Mouse (Mus musculus) layer of hippocampus, adult 8-10 months (tissue): ENCODE measurements around the gene Tmem54. TPM values are rescaled to one million over a fixed set of nuclear protein-coding genes. Genes with fewer than 3 reads are reported as not detected.

Source experiments
- DNase-seq, 2 experiments: peaks; one replicate each; pipeline ENCODE4 v3.0.0; 2022; ENCODE audit warnings: low spot score in 2 of 2
- total RNA-seq, 4 experiments: library from RNA; stranded (reverse); gene quantifications; 2 replicates each; pipeline ENCODE4 v1.2.4; 2022

Gene Tmem54
- total RNA-seq, result not detected

DNA sequence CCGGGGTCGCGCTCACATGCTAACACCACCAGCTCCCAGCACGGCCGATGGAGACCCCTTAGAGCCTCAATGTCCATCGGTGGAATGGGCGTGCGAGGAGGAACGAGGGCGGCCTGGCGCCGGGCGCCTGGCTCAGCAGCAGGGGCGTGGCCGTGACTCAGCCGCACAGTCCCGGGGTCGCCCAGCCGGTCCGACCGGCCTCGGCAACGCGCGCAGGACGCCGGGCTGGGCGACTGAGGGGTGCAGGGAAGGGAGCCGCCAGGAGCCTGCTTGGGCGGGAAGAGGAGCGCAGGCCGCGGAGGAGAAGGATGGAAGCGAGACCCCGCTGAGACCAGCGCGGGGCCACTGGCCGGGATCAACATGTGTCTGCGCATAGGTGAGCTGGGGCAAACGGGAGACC, at the start of gene Tmem54:
TSS of gene Tmem54 (plus strand) at position 193 of the 400 bp plus-strand sequence.
- DNase-seq, result no peak

GRCm38 (mm10) chr4:129055562-129055961, 49.8 kb upstream of the Tmem54 start:
- DNase-seq, result no peak

- peak; percentile 91 to 95 for DNase-seq
Observed at GRCm38 (mm10) chr4:129057533-129058206, 47.7 kb upstream of the Tmem54 start.

DNA sequence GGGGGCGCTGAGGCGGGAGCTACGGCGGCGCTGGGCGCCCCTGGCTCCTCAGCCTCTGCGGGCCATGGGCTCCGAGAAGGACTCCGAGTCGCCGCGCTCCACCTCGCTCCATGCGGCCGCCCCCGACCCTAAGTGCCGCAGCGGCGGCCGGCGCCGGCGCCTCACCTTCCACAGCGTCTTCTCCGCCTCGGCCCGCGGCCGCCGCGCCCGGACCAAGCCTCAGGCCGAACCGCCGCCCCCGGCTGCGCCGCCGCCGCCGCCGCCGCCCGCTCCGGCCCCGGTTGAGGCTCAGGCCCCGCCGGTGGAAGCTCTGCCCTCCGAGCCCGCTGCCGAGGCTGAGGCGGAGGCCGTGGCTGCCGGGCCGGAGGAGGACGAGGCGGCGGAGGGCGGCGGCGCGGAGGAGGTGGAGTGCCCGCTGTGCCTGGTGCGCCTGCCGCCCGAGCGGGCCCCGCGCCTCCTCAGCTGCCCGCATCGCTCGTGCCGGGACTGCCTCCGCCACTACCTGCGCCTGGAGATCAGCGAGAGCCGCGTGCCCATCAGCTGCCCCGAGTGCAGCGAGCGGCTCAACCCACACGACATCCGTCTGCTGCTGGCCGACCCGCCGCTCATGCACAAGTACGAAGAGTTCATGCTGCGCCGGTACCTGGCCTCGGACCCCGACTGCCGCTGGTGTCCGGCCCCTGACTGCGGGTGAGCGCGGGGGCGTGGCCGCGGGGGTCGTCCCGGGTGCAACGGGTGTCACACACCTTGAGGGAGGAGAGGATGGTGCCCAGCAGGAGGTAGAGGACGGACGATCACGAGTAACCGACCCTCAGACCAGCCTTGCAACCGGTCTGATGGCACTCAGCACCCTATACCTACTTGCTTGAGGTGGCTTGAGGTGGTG, 46.9 kb upstream of the Tmem54 start, which contains the start of gene Rnf19b:
TSS of gene Rnf19b (plus strand) at position 65 of the 886 bp plus-strand sequence.
- DNase-seq, result peak in 1 of 2 experiments; percentile 21

- no peak for DNase-seq
Observed at GRCm38 (mm10) chr4:129059125-129059551, 46.2 kb upstream of the Tmem54 start.

DNA sequence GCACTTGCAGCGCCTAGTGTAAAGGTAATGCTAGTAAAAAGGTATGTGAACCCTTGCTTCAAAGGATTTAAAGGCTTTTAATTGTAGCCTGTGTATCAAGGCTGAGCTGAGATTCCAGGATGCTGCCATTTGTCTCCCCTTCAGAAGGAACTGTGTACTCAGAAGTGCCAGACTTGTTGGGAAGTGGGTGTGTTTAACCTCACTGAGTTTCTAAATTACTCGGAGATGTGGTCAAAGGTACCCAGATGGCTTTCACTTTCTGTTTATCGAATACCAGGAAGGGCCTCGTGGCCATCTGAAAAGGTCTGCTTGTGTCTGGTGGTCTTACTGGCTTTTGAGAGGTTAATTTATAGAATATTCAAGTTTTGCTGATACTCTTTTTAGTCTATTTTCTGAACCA, 45.4 kb upstream of the Tmem54 start:
- no peak for DNase-seq

- no peak for DNase-seq
Observed at GRCm38 (mm10) chr4:129061486-129061885, 43.9 kb upstream of the Tmem54 start.

- DNase-seq, result no peak
Observed at GRCm38 (mm10) chr4:129062281-129063075, 42.9 kb upstream of the Tmem54 start.

DNA sequence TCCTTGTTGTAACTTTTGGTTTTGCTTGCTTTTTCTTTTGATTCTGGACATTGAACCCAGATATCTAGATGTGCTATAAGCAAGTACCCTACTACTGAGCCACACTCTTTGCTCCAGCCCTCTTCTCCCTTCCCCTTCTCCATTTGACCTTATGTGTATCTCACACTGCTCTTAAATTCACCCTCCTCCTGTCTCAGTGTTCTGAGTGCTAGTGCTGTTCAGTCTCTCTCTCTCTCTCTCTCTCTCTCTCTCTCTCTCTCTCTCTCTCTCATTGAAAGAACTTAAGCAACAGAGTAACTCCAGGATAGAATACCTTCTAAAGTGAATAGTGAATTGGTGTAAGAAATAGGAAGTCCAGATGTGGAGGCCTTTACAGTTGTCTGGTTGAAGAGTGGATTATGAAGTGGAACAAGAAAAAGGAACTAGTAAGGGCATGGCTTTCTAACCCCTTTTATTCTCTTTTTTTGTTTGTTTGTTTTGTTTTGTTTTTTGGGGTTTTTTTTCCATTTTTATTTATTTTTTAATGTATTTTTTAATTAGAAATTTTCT, 39.6 kb upstream of the Tmem54 start:
- no peak for DNase-seq

DNA sequence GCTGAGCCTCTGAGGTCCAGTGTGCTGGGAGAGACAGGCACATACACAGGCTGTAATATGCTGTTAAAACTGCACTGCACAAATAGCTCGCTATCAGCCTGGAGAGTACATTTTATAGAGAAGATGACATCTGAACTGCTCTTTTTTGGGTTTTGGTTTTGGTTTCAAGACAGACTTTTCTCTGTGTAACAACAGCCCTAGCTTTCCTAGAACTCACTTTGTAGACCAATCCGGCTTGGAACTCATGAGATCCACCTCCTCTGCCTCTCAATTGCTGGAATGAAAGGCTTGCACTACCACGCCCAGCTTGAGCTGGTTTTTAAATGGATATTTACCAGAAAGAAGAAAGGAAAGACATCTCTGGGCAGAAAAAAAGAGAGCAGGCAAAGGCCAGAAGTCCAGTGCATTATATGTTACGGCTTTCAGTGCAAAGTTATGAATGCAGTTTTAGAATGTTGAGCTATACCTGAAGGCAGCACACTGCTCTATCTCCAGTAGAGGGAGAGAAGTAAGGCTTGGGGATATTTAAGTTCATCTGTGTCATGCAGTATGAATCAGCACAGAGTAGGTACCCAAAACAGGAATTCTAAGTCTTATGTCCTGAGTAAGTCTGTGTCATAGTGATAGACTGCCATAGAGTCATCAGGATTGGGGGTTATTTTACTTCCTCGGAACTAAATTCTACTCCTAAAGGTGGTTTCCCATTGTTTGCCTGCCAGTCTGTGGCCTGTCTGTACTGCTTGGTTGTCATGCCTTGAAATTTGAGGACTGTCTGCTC, 37.5 kb upstream of the Tmem54 start:
- no peak for DNase-seq

DNA sequence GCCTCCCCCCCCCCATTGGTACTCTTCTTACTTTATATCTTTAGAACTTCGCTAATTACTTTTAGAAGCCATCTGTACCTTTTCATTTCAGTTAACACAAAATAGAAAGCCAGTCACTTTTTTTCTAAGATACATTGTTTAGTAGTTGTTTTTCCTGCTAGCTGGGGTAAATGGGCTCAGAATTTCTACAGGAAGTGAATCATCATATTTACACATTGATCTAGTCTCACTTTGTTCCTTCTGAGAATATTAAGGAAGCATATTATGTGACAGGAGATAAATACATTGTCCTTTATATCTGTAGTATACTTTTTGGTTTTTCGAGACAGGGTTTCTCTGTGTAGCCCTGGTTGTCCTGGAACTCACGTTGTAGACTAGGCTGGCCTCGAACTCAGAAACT, 36.5 kb upstream of the Tmem54 start:
- DNase-seq, result no peak

- no peak for DNase-seq
Observed at GRCm38 (mm10) chr4:129079126-129079525, 26.2 kb upstream of the Tmem54 start.

DNA sequence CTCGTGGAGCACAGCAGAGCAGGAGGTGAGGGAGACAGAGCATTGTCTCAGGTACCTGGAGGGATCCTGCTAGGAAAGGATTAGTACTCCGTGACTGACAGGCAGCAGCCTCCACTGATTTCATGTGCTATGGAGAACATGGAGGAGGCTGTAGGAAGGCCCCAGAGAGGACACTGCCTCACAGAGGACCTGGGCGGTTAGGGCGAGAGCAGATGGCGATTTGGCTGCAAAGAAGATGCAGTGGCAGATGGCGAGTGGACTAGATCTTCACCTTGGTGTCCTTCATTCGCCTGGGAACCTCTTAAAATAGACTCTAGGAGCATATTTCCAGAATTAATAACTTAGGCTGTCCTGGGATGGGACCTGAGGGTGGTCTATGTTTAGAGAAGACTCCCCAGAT, 24.3 kb upstream of the Tmem54 start:
- no peak for DNase-seq

- peak in 1 of 2 experiments; percentile 17 for DNase-seq
Observed at GRCm38 (mm10) chr4:129081512-129081911, 23.8 kb upstream of the Tmem54 start.

DNA sequence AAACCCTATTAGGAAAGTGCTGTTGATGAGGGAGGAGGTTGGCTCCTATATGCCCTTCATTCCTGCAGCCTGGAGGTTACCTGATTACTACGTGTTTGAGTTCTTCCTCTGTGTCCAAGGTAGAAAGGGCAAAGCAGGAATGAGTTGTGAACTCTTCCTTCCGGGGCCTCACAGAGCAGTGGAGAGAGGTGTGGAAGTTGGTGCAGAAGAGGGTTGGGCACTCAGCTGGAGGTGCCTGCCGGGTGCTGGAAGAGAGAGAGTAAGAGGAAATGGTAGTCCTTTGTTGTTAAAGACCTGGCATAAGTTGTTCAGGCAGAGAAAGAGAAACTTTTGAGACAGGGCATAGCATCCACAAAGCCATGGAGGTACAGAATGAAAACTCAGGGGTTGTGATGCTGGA, 23.4 kb upstream of the Tmem54 start:
- no peak for DNase-seq

DNA sequence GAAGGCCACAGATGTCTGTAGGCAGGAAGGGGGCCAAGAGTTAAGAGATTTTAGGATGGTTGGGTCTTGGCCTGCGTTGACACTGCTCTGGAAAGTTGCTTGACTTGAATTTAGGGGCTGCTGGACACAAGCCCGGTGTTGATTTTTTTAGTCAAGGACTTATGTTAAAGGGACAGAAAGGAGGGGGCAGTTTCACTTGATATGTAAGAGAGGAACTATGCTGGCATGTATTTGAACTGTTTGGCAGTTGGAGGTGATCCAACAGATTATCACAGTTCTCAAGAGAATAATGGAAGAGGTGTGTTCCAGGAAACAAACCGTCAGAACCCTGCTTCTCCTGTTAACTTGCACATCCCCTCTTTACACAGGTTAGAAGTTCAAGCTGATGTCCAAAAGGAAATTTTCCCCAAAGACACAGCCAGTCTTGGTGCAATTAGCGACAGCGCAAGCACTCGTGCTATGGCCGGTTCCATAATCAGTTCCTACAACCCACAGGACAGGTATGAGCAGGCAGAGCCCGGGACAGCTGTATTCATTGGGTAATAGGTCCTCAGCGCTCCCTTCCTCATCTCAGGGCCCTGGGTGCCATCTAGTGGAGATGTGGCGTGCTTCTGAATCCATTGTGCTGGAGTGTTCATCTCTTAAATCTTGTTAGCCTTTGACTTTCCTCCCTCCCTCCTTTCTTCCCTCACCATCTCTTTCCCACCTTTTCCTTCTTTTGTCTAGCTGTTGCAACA, 22.8 kb upstream of the Tmem54 start:
- peak; percentile 30 to 59 for DNase-seq

DNA sequence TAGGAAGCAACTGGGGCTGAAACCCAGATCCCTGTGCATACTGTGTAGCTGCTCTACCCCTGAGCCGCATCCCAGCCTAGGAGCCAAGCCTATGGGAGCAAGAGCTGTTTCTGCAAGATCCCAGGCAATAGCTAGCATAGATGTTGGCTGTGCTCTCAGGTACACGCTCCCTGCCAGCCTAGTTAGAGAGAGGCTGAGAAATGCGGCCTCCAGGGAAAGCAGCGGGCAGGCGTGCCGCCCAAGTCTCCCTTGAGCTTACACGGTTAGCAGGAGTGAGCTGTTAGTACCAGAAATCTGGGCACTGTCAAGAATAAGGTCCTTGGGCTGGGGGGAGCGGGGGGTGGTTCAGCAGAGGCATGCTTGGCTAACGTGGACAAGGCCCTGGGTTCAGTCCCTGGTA, 20.5 kb upstream of the Tmem54 start:
- DNase-seq, result no peak

DNA sequence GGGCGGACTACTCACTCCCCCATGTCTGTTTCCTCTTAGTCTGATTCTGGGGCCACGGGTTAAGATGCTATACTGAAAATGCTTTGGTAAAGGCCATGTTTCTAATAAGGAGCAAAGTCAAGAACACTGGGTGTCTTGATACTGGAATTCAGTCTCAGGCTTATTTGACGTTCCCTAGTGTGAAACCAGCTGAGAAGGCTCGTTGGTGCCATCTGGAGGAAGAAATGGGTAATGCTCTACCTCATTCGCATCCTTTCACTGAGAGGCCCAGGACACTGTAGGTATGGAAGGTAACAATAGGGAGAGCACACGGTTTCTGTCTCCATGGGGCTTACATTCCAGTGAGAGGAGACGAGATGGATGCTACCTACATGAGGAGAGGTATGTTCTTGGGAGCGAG, 19.3 kb upstream of the Tmem54 start:
- DNase-seq, result peak; percentile 31 to 81

DNA sequence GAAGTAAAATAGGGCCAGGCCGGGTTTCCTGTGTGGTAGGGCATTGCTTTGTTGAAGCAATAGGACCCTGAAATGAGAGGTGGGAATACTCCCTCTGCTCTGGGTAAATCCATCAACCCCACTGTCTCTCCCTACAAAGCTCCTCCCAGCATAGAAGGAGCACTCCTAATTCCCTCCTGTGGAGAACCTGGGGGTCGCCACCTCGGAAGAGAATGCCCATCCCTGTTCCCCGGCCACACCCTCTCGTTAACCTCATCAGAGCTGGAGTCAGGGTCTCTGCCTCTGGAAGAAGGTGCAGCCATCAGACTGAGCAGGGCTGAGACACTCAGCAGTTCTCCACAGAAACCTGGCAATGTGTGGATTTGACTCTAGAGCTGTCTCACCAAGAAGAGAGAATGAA, 17.5 kb upstream of the Tmem54 start:
- DNase-seq, result no peak

GRCm38 (mm10) chr4:129095276-129095675, 10.1 kb upstream of the Tmem54 start:
- no peak for DNase-seq
